10 mouse cellular contexts compared by ENCODE assay signal in genomic region chr5:118355691-118356337, GRCm38 (mm10).
DNase-seq lines count a peak whose midpoint lies in the region; ATAC-seq and TF ChIP-seq lines count a peak whose summit lies in the region.
"Had no signal": no experiment of that assay in that cellular context is flagged by ENCODE, and none has a peak within 500 bp of the region (broad histone marks: within the 10 kb centered on the region; RNA-seq: fewer than 3 reads in every experiment).

No protein-coding gene starts in this region.

- peak; percentile 47 to 49 for DNase-seq in cerebellum, postnatal 14 days
- no peak for DNase-seq in cerebellum, postnatal 25 days
- DNase-seq in Muller cell, postnatal 12 days (ENCODE audit: inconsistent ontology term): peak; percentile 83
- DNase-seq in limb, embryonic 14.5 days (ENCODE audit: low spot score): peak; percentile 79
- DNase-seq in right cerebral cortex, adult 18-20 months: no peak
- DNase-seq in cerebellum, adult 9-11 months: no peak
- no peak for DNase-seq in layer of hippocampus, postnatal 14 days (ENCODE audit: low spot score in 2 of 2)

- no peaks in the 10 kb centered on the region for H3K27me3 ChIP-seq in forebrain, embryonic 16.5 days (replicated peaks; ENCODE audit: control insufficient read depth, insufficient read depth, low read length)
- no peaks in the 10 kb centered on the region for H3K27me3 ChIP-seq in limb, embryonic 14.5 days (ENCODE audit: control insufficient read depth, insufficient read depth, low read length)

- H3K27ac ChIP-seq in forebrain, embryonic 16.5 days (ENCODE audit: low read length): peak overlapping the region; percentile 66
- H3K27ac ChIP-seq in limb, embryonic 14.5 days (replicated peaks; ENCODE audit: low read depth, low read length): peak overlapping the region; percentile 71
- H3K27ac ChIP-seq: kidney, postnatal 0 days had no signal

- H3K36me3 ChIP-seq in forebrain, embryonic 16.5 days (ENCODE audit: control insufficient read depth, insufficient read depth): no peaks in the 10 kb centered on the region
- H3K36me3 ChIP-seq in limb, embryonic 14.5 days (ENCODE audit: control insufficient read depth, insufficient read depth, low read length): no peaks in the 10 kb centered on the region

- no peak overlapping the region for H3K9ac ChIP-seq in forebrain, embryonic 16.5 days (replicated peaks; ENCODE audit: low read depth, low read length)
- no peak overlapping the region for H3K9ac ChIP-seq in limb, embryonic 14.5 days (ENCODE audit: low read depth, low read length, severe bottlenecking)

- H3K4me3 ChIP-seq in forebrain, embryonic 16.5 days (replicated peaks; ENCODE audit: low read length): no peak overlapping the region
- H3K4me3 ChIP-seq in limb, embryonic 14.5 days (replicated peaks; ENCODE audit: low read length): no peak overlapping the region
- H3K4me3 ChIP-seq: myocyte had no signal

- no peak overlapping the region for H3K4me2 ChIP-seq in forebrain, embryonic 16.5 days (ENCODE audit: low read length)
- H3K4me2 ChIP-seq in limb, embryonic 14.5 days (replicated peaks; ENCODE audit: low read depth, low read length, severe bottlenecking): no peak overlapping the region

- peak; percentile 82 for ATAC-seq in forebrain, embryonic 16.5 days
- peak; percentile 78 for ATAC-seq in limb, embryonic 14.5 days (ENCODE audit: low FRiP score, low read depth)

- no peaks in the 10 kb centered on the region for H3K9me3 ChIP-seq in forebrain, embryonic 16.5 days (ENCODE audit: control insufficient read depth, low read length)
- H3K9me3 ChIP-seq in limb, embryonic 14.5 days (ENCODE audit: control insufficient read depth, low read length): no peaks in the 10 kb centered on the region

- H3K4me1 ChIP-seq in forebrain, embryonic 16.5 days (replicated peaks; ENCODE audit: control insufficient read depth, insufficient read depth, low read length): peaks cover 14% of the 10 kb centered on the region
- H3K4me1 ChIP-seq in limb, embryonic 14.5 days (ENCODE audit: control insufficient read depth, insufficient read depth, low read length): peaks cover 43% of the 10 kb centered on the region

- 32% methylated on average over 11 of the region's 11 CpGs for WGBS in forebrain, embryonic 16.5 days
- WGBS in limb, embryonic 14.5 days: 13% methylated on average over 11 of the region's 11 CpGs

- no peak for TF ChIP-seq POLR2A in limb, embryonic 14.5 days (IDR thresholded peaks at IDR 0.05; ENCODE audit: borderline replicate concordance, extremely low read depth, insufficient read depth, insufficient read length)

Comparison
In these comparisons a context has a peak if more than half of its experiments do, and no peak if none do; other contexts are left out.
1. DNase-seq: peak in cerebellum, postnatal 14 days (2 of 2), Muller cell, postnatal 12 days (single experiment) and limb, embryonic 14.5 days (single experiment); none in cerebellum, postnatal 25 days (0 of 2), right cerebral cortex, adult 18-20 months (single experiment), cerebellum, adult 9-11 months (single experiment) and layer of hippocampus, postnatal 14 days (0 of 2).